Mouse (Mus musculus) telencephalon, adult 2 months (tissue): Measurements from ENCODE around the gene Ctbp1.

ENCODE experiments used
- DNase-seq: peaks from one replicate; pipeline ENCODE4 v3.0.0-alpha.2; 2011; ENCODE audit warnings: low read depth, low spot score

The Ctbp1 gene

GRCm38 (mm10) chr5:33244377-33244920 lies 30.3 kb downstream of the Ctbp1 start:
- DNase-seq, result no peak

GRCm38 (mm10) chr5:33239934-33240333 lies 34.9 kb downstream of the Ctbp1 start:
- no peak for DNase-seq

DNA sequence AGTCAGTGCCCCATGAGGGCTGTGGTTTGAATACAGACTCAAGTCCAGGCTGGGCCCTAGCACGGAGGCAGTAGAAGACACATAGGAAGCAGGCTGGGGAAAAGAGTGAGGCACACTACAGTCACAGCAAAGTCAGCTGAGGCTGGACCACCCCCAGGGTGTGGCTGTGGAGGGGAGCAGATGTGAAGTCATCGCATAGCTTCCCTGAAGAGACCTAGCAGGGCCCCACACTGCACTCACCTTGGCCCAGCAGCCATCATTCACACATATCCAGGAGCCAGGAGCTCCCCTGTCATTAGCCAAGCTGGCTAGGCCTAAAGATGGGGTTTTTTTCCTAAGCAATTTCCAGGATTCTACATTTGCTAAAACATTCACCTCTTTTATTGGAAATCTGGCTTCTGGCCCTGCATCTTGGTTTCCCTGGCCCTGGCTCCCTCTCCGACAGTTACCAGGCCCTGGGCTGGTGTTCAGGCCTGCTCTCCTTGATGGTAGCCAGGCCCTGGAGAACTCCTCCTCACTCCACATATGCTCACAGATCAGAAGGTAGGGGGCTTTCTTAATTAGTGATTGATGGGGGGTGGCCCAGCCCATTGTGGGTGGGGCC lies 35.6 kb downstream of the Ctbp1 start:
- no peak for DNase-seq

DNA sequence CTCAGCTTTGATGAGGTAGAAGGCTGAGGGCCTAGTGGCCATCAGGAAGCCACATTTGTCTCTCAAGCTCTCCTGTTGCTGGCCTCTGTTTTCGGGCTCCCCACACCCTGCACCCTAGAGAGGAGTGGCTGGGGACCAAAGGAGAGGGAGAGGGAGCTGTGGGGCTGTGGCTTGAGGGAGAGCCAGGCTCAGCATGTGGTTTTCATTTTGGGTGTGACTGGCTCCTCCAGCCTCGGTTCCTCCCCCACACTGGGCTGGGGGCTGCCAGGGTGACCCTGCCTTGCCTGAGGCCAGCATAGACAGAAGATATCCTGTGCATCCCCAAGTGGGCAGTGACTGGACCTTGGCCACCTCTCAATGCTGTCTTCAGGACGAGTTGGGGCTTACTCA lies 36.5 kb downstream of the Ctbp1 start:
- DNase-seq, result no peak

- no peak for DNase-seq
These were observed 37.1 kb downstream of the Ctbp1 start for GRCm38 (mm10) chr5:33237600-33238255.

DNA sequence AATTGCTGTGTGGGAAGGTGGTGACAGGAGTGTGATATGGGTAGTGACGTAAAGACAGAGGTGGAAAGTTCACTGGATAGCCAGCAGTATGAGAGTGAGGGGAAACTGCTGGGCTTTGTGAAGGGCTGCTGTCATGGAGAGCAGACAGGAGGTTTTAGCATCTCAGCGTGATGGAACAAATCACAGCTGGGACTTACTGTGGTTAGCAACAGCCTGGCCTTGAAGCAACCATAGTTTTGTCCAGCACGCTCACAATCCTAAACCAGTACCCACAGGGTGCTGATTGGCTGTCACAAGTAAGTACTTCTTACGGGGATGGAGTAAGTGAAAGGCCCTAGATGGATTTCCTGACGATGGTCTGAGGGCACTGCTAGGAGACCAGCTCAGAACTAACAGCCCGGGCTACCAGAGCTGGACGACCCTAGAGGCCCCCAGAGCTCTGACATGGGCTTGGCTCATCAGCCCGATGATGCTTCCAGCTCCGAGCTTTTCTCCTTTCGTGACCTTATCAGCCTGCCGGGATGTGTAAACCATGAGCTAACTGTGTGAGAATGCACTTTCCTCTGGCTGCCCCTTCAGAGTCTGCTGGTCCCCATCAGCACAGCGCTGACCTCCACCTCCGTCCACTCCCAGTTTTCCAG lies 40.3 kb downstream of the Ctbp1 start:
- DNase-seq, result no peak

DNA sequence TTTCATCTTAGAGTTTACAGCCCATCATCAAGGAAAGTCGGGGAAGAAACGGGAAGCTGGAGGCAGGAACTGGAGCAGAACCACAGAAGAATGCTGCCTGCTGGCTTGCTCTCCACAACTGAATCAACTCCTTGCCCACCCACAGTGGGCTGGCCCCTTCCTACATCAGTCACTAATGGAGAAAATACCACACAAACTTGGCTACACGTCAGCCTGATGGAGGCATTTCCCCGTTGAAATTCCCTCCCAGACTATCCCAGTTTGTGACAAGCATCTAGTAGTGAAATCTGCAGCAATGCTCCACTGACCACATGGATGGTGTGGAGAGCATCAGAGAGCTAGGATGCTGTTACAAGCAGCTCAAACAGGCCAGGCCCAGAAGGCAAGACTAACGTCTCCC lies 42.0 kb downstream of the Ctbp1 start:
- no peak for DNase-seq

GRCm38 (mm10) chr5:33230285-33230684 lies 44.5 kb downstream of the Ctbp1 start:
- no peak for DNase-seq

- peak; percentile 12 for DNase-seq
These were observed 46.4 kb downstream of the Ctbp1 start for GRCm38 (mm10) chr5:33228428-33228827.

DNA sequence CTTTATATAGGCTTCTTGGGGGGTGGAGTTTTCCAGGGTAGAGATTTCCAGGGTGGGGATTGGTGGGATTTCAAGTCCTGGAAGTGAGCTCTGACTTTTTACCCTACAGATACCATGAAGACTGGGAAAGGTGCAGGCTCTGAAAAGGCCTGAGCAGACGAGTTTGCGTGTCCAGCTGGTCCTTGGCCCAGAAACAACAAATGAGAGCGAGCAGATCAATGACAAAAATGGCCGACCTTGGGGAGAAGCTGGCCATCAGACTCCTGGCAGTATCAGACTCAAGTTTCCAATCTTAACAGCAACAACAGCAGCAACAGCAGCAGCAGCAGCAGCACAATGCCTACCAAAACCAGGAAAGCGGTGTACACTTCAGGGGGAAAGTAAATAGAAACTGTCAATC lies 49.1 kb downstream of the Ctbp1 start:
- no peak for DNase-seq

DNA sequence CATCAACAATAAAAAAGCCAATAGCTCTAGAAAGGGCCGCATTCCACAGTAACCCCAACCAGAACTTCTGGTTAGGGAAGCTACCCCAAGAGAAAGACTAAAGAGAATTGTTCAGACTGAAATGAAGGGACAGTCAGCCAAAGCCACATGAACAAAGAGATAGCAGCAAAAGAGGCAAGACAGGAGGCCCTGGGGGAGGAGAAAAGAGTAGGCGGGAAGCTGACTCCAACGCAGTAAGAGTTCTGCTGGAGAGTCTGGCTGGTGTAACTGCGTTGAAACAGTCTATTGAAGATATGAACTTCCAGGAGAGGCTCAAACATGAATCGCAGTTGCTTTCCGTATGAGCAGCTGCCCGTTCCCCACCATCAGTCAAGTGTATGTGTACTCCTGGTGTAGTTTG lies 50.3 kb downstream of the Ctbp1 start:
- no peak for DNase-seq

GRCm38 (mm10) chr5:33222841-33223744 lies 51.7 kb downstream of the Ctbp1 start:
- DNase-seq, result no peak

DNA sequence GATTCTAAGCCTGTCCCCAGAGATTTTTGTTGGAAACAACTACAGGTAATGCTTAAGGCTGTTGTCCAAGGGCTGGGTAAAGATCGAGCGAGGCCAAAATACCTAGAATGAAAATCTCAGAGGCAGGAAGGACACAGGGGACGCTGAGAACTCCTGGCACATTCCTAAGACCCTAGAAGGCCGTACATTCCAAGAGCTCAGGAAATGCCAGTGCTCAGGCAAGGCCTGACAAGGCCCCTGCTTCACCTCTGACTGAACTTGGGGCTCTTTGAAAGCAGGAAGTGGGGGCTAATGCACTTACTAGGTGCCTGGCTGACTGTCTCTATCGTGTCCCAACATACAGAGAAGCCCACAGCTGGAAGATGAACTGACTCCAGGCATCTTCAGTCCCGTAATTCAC lies 52.4 kb downstream of the Ctbp1 start:
- no peak for DNase-seq

DNA sequence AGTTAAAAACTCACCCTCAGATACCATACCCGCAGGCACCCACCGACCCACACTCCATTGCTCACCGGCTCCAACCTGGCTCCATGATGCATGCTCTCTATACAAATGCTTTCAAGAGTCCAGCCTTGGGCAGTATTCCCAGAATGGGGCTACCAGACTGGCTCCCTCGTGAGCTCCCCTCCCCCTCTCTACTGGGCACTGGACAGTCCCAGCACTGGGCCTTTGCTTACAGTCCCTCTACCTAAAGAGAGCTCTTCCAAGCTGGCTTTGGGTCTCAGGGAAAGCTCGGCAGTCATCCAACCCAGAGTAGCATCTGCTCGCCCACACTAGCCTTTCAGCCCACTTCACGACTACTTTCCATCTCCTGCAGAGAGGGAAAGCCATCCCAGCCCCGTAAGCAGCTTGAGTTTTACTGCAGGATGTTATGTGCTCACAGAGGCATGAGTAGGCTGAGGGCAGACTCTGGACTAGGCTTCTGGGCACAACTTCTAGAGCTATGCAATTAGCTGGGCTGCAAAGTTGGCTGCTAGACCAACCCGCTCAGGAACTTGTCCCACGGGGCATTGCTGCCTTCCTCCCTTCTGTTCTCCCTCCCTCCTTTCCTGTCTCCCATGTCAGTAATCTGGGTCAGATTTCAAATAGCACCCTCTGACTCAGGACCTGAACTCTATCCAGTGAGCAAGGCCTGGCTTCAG lies 54.3 kb downstream of the Ctbp1 start:
- DNase-seq, result peak; percentile 74

DNA sequence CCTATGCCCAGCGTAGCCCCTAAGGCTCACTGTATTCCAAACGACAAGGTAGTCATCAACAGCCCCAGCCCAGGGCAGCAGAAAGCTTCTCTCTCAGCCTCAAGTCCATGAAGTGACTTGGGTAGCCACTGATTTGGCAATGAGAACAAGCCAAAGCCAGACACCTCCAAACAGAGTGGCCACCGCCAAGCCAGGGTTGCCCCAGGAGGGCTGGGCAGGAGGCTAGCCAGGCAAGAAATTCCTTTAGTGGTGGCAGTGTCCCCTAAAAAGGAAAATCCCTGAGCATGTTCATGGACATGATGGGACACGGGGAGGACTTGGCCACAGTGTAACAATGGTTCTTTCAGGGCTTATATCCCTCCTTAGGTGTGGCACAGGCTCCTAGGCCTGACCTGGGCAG lies 55.0 kb downstream of the Ctbp1 start:
- DNase-seq, result no peak

GRCm38 (mm10) chr5:33218746-33219449 lies 55.9 kb downstream of the Ctbp1 start:
- DNase-seq, result no peak

GRCm38 (mm10) chr5:33218081-33218480 lies 56.7 kb downstream of the Ctbp1 start, which contains the start of gene Spon2:
Gene Spon2, minus strand, starts transcription at chr5:33218455.
- DNase-seq, result no peak

DNA sequence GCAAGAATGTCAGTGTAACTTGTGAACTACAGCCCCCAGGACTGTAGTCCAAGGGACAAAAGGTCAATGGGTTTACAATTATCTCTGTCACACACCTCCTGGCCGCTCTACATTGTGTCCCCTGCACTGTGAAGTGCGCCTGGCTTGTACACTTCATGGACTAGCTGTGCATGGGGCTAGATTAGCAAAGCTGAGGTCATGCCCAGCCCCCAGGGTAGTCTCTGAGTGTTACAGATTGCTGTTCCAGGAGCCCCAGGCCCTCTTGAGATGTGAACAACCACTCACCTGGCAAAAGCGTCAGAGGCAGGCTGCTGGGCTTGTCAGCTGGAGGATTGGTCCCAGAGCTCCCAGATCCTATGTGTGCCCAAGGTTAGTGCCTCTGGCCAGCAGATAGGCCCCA lies 57.1 kb downstream of the Ctbp1 start:
- no peak for DNase-seq

- no peak for DNase-seq
These were observed 60.1 kb downstream of the Ctbp1 start for GRCm38 (mm10) chr5:33214723-33215122.

- DNase-seq, result no peak
These were observed 63.5 kb downstream of the Ctbp1 start for GRCm38 (mm10) chr5:33211254-33211653.

DNA sequence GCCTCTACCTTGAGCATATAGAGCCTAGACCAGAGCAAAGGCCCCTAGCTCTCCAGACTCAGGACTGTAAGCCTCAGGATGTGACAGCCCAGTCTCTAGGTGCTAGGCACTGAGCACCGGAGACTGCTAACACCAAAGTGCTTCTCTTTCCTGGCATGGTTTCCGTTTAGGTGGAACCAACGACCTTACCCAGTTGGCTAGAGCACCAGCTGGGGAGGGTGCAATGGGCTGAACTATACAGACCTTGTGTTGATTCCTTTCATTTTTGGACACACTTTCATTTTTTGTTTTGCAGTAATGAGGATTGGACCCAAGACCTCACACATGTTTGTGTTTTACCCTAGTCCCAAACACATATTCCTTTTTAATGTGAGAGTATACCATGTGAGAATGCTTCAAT lies 64.3 kb downstream of the Ctbp1 start:
- no peak for DNase-seq
